Mouse (Mus musculus) spleen, adult 2 months (tissue): ENCODE results near the gene Pcbp1.

Source experiments
- CTCF ChIP-seq: fragments of 200-500 bp; IDR thresholded peaks from 2 replicates; pipeline ENCODE4 v1.5.1; 2011; ENCODE audit warnings: mild to moderate bottlenecking, inconsistent platforms; ENCODE audit not compliant: insufficient read depth, insufficient read length, insufficient replicate concordance; ENCODE audit errors: extremely low read depth
- POLR2A ChIP-seq: fragments of 200-500 bp; IDR thresholded peaks from 2 replicates; pipeline ENCODE4 v1.6.1; 2011; ENCODE audit warnings: low read depth, low read length, inconsistent platforms

GRCm38 (mm10) chr6:86494767-86495166 is 31.4 kb downstream of the Pcbp1 start:
- TF ChIP-seq CTCF (no peak), POLR2A (no peak)
